In the genomic region with DNA sequence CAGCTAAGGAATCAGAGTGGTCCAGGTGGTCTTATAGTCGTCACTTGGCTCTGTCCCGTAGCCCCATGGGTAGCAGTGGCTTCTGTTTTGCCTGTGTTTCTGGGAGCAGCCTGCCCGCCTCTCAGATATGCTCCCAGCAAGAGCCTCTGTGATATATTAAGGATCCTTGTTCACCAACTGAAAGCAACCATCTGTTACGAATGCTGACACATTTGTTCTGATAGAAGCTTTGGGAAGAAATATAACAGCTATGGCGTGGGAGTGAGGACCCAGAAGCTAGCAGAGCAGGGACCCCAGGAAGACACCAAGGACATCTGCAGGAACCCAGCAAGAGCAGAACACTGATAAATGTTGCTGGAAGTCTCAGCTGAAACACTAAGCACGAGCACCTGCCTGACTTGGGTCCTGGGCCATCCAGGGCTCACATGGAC, we compare ENCODE assay signal across 12 mouse cellular contexts.
DNase-seq lines count a peak whose midpoint lies in the region; ATAC-seq lines count a peak whose summit lies in the region.
"Had no signal": no experiment of that assay in that cellular context is flagged by ENCODE, and none has a peak within 500 bp of the region (broad histone marks: within the 10 kb centered on the region; RNA-seq: fewer than 3 reads in every experiment).

No protein-coding gene starts in this region.

- no peaks in the 10 kb centered on the region for H3K36me3 ChIP-seq in forebrain, embryonic 15.5 days
- H3K36me3 ChIP-seq: heart, embryonic 15.5 days; liver, embryonic 13.5 days had no signal

- H3K27me3 ChIP-seq in forebrain, embryonic 15.5 days: no peaks in the 10 kb centered on the region
- H3K27me3 ChIP-seq: heart, embryonic 15.5 days; liver, embryonic 13.5 days had no signal

- no peaks in the 10 kb centered on the region for H3K4me1 ChIP-seq in forebrain, embryonic 15.5 days
- H3K4me1 ChIP-seq: heart, embryonic 15.5 days; liver, embryonic 13.5 days had no signal

- ATAC-seq in forebrain, embryonic 15.5 days (replicated peaks): no peak
- ATAC-seq: hindbrain, embryonic 16.5 days had no signal

- no peak overlapping the region for H3K27ac ChIP-seq in forebrain, embryonic 15.5 days (replicated peaks)
- H3K27ac ChIP-seq: heart, embryonic 15.5 days; liver, embryonic 13.5 days; macrophage had no signal

- WGBS in forebrain, embryonic 15.5 days: 73% methylated on average over 6 of the region's 6 CpGs

- intact Hi-C loops in left cerebral cortex, postnatal 14 days (cut with DNase I): loop anchor here (2.0 kb wide), 1 partner anchor 58 kb away; no protein-coding TSS in a partner anchor

- H3K4me2 ChIP-seq in forebrain, embryonic 15.5 days (replicated peaks): no peak overlapping the region
- H3K4me2 ChIP-seq: heart, embryonic 15.5 days; liver, embryonic 13.5 days had no signal

- no peak overlapping the region for H3K9ac ChIP-seq in forebrain, embryonic 15.5 days (replicated peaks)
- H3K9ac ChIP-seq: heart, embryonic 15.5 days; liver, embryonic 13.5 days had no signal

- H3K9me3 ChIP-seq in forebrain, embryonic 15.5 days: no peaks in the 10 kb centered on the region
- H3K9me3 ChIP-seq: heart, embryonic 15.5 days; liver, embryonic 13.5 days had no signal

- no peak overlapping the region for H3K4me3 ChIP-seq in forebrain, embryonic 15.5 days
- H3K4me3 ChIP-seq: heart, embryonic 15.5 days; liver, embryonic 13.5 days had no signal

- peak; percentile 17 for DNase-seq in cerebellum, adult 11-12 months
- peak; percentile 32 for DNase-seq in cerebellum, adult 9-10 months
- peak; percentile 63 to 87 for DNase-seq in layer of hippocampus, adult 18-20 months (ENCODE audit: low spot score in 2 of 2)
- DNase-seq in left cerebral cortex, postnatal 14 days (ENCODE audit: low spot score in 2 of 2): peak; percentile 40 to 67
- no peak for DNase-seq in urinary bladder, adult 18-20 months (ENCODE audit: low spot score in 2 of 2)
- DNase-seq in adrenal gland, postnatal 25 days: no peak
- DNase-seq: kidney, postnatal 25 days; liver, embryonic 13.5 days had no signal

Comparison
In these comparisons a context has a peak if more than half of its experiments do, and no peak if none do; other contexts are left out.
1. DNase-seq: peak in cerebellum, adult 11-12 months (single experiment), cerebellum, adult 9-10 months (single experiment), layer of hippocampus, adult 18-20 months (2 of 2) and left cerebral cortex, postnatal 14 days (2 of 2); none in urinary bladder, adult 18-20 months (0 of 2) and adrenal gland, postnatal 25 days (single experiment).